Mouse (Mus musculus): Measurements from ENCODE around the gene Cntn6. TPM values are rescaled to one million over a fixed set of nuclear protein-coding genes. Genes with fewer than 3 reads are reported as not detected.

The Cntn6 gene
- total and polyA plus RNA-seq, 3 experiments, result 0.13 to 0.66 (median 0.30) TPM

DNA sequence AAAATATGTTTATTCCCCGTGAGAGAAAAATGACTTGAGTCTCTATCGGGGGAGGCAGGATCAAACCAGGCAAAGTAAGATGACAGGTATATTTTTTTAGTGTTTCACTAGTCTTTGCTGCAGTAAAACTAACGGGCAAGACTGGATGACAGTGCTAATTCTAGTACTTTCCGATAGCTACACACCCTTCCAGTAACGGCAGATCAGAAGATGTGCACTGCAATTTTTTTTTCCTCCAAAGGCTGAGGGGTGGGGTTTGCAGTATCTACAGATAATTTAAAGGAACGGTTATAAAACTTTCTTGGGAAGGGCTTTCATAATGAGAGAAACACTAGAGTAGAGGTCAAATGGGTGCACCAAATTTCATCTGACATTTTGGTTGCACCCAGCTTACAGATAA is 869 bp downstream of the Cntn6 start:
- no peaks in the 10 kb centered on the region for H3K36me3 ChIP-seq (replicated peaks in 1 of 2; ENCODE audit: control insufficient read depth in 1 of 2, insufficient read depth in 1 of 2, low read length in 1 of 2)
- H3K9me3 ChIP-seq (replicated peaks; ENCODE audit: low read length), result peaks cover 19% of the 10 kb centered on the region
- H3K9ac ChIP-seq (ENCODE audit: insufficient read depth, low read depth), result no peak overlapping the region
- no peaks in the 10 kb centered on the region for H3K79me2 ChIP-seq (replicated peaks; ENCODE audit: control insufficient read depth, extremely low read depth, insufficient read depth, poor library complexity, severe bottlenecking)
- no peaks in the 10 kb centered on the region for H3K4me1 ChIP-seq (ENCODE audit: control insufficient read depth in 1 of 2, insufficient read depth in 2 of 2)
- H3K4me2 ChIP-seq (ENCODE audit: insufficient read depth, low read depth, poor library complexity, severe bottlenecking), result no peak overlapping the region
- in situ Hi-C loops (cut with MboI; ENCODE audit: low pct_ligation_motif_present, low pct_unique_long_range_greater_than_20kb, low sequenced_read_pairs) (no loop called here), dilution Hi-C loops (cut with MboI; ENCODE audit: extremely low pct_ligation_motif_present, extremely low pct_unique_long_range_greater_than_20kb, low sequenced_read_pairs) (no loop called here)
- TF ChIP-seq MAFK (IDR thresholded peaks at IDR 0.05; ENCODE audit: insufficient replicate concordance, low read length), result no peak
- no peak for TF ChIP-seq CHD1 (IDR thresholded peaks at IDR 0.05; ENCODE audit: low read depth, low read length)
- no peak for TF ChIP-seq TBP (conservative IDR thresholded peaks at IDR 0.05; ENCODE audit: low read depth, low read length)
- TF ChIP-seq RCOR1 (conservative IDR thresholded peaks at IDR 0.05; ENCODE audit: low read depth, low read length), result no peak
- no peak for TF ChIP-seq HCFC1 (IDR thresholded peaks at IDR 0.05; ENCODE audit: low read depth, low read length)
- TF ChIP-seq SMC3 (IDR thresholded peaks at IDR 0.05; ENCODE audit: low read depth, low read length), result no peak
- TF ChIP-seq MXI1 (IDR thresholded peaks at IDR 0.05; ENCODE audit: low read depth, low read length), result no peak
- no peak for TF ChIP-seq RAD21 (IDR thresholded peaks at IDR 0.05; ENCODE audit: low read depth, low read length)
- no peak for TF ChIP-seq ELF1 (IDR thresholded peaks at IDR 0.05; ENCODE audit: low read depth, low read length)
- no peak for TF ChIP-seq POLR2AphosphoS2 (IDR thresholded peaks at IDR 0.05; ENCODE audit: low read depth, low read length)
- TF ChIP-seq ETS1 (conservative IDR thresholded peaks at IDR 0.05; ENCODE audit: low read depth, low read length), result no peak
- TF ChIP-seq TCF12 (IDR thresholded peaks at IDR 0.05; ENCODE audit: low read depth, low read length), result no peak
- TF ChIP-seq ZC3H11A (IDR thresholded peaks at IDR 0.05; ENCODE audit: low read depth, low read length), result no peak
- TF ChIP-seq GABPA (IDR thresholded peaks at IDR 0.05; ENCODE audit: insufficient replicate concordance, low read depth, low read length), result no peak
- no peak for TF ChIP-seq ZMIZ1 (IDR thresholded peaks at IDR 0.05; ENCODE audit: low read depth, low read length)
- no peak for TF ChIP-seq NRF1 (IDR thresholded peaks at IDR 0.05; ENCODE audit: low read depth, low read length)
- TF ChIP-seq KAT2A (IDR thresholded peaks at IDR 0.05; ENCODE audit: insufficient replicate concordance, low read length), result no peak
- TF ChIP-seq MEF2A (IDR thresholded peaks at IDR 0.05; ENCODE audit: borderline replicate concordance, low read depth, low read length), result no peak
- H3K4me3 ChIP-seq (replicated peaks in 1 of 3; ENCODE audit: low read depth in 2 of 3, low read length in 2 of 3, poor library complexity in 1 of 3), result no peak overlapping the region
- no peak for DNase-seq (ENCODE audit: extremely low read depth)
- H3K27ac ChIP-seq (ENCODE audit: insufficient read depth, low read depth), result no peak overlapping the region
- H3K27me3 ChIP-seq (replicated peaks), result no peaks in the 10 kb centered on the region

DNA sequence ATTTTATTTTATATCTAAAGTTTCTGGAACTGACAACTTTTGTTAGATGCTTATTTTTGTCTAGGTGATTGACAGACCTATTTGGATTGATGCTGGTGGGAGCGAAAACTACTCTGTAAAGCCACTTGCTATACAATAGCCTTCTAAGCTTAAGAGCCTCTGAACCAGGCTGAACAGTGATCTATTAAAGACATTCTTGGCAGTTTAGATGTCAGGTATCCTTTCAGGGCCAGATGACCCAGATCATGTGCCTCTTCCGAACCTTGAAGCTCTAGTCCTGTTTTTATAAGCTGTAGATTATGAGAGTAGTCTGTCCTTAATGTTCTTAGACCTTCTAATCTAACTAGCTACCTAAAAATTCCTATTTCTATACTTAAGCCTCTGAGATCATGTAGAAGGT is 3.2 kb downstream of the Cntn6 start:
- no peak overlapping the region for H3K9ac ChIP-seq (ENCODE audit: insufficient read depth, low read depth)
- TF ChIP-seq MXI1 (IDR thresholded peaks at IDR 0.05; ENCODE audit: low read depth, low read length) (no peak), POLR2A (IDR thresholded peaks at IDR 0.05; ENCODE audit: low read depth, low read length) (no peak), JUND (conservative IDR thresholded peaks at IDR 0.05; ENCODE audit: low read depth, low read length) (no peak)

More for the DNA sequence above, 3.2 kb downstream of the Cntn6 start:
- in situ Hi-C loops (cut with MboI; ENCODE audit: low pct_ligation_motif_present, low pct_unique_long_range_greater_than_20kb, low sequenced_read_pairs) (no loop called here), dilution Hi-C loops (cut with MboI; ENCODE audit: extremely low pct_ligation_motif_present, extremely low pct_unique_long_range_greater_than_20kb, low sequenced_read_pairs) (no loop called here)
- DNase-seq (ENCODE audit: extremely low read depth), result no peak
- no peaks in the 10 kb centered on the region for H3K4me1 ChIP-seq (ENCODE audit: control insufficient read depth in 1 of 2, insufficient read depth in 2 of 2)
- H3K4me3 ChIP-seq (replicated peaks in 1 of 3; ENCODE audit: low read depth in 2 of 3, low read length in 2 of 3, poor library complexity in 1 of 3), result no peak overlapping the region
- H3K27me3 ChIP-seq (replicated peaks), result no peaks in the 10 kb centered on the region
- H3K4me2 ChIP-seq (ENCODE audit: insufficient read depth, low read depth, poor library complexity, severe bottlenecking), result no peak overlapping the region
- H3K79me2 ChIP-seq (replicated peaks; ENCODE audit: control insufficient read depth, extremely low read depth, insufficient read depth, poor library complexity, severe bottlenecking), result no peaks in the 10 kb centered on the region
- no peak overlapping the region for H3K27ac ChIP-seq (ENCODE audit: insufficient read depth, low read depth)
- H3K9me3 ChIP-seq (replicated peaks; ENCODE audit: low read length), result peaks cover 17% of the 10 kb centered on the region
- no peaks in the 10 kb centered on the region for H3K36me3 ChIP-seq (replicated peaks in 1 of 2; ENCODE audit: control insufficient read depth in 1 of 2, insufficient read depth in 1 of 2, low read length in 1 of 2)

Measured in CH12.LX (cell line).